Mouse (Mus musculus): ENCODE measurements around the gene Adamts17. TPM values are rescaled to one million over a fixed set of nuclear protein-coding genes. Genes with fewer than 3 reads are reported as not detected.

The Adamts17 gene
- polyA plus RNA-seq, 1 experiment from 2014 or later: 6.4 TPM

DNA sequence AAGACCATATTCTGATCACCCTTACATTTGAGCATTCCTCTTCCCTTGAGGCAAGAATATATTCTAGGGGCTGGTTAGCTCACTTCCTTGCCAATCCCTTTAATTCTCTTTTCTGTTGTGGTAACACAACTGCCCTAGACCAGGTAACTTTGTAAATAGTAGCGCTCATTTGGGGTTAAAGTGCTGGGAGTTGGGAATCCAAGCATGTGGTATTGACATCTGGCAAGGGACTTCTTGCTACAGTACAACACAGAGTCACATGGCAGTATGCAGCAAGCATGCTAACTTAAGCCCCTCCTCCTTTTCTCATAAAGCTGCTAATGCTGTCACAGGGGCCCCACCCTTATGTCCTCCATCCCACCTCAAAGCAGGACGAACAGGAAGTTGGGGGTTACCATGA, 97.4 kb downstream of the Adamts17 start:
- no peak for ATAC-seq (ENCODE audit: low read depth)
- H3K9me3 ChIP-seq: no peaks in the 10 kb centered on the region
- no peak overlapping the region for H3K4me2 ChIP-seq
- WGBS: 73% methylated on average over 2 of the region's 2 CpGs
- H3K9ac ChIP-seq: no peak overlapping the region
- H3K36me3 ChIP-seq: no peaks in the 10 kb centered on the region
- no peaks in the 10 kb centered on the region for H3K27me3 ChIP-seq
- peaks cover 36% of the 10 kb centered on the region for H3K4me1 ChIP-seq (replicated peaks)
- no peak overlapping the region for H3K4me3 ChIP-seq
- H3K27ac ChIP-seq (replicated peaks): peak overlapping the region; percentile 70; the same call in 1 of the 2 replicates

DNA sequence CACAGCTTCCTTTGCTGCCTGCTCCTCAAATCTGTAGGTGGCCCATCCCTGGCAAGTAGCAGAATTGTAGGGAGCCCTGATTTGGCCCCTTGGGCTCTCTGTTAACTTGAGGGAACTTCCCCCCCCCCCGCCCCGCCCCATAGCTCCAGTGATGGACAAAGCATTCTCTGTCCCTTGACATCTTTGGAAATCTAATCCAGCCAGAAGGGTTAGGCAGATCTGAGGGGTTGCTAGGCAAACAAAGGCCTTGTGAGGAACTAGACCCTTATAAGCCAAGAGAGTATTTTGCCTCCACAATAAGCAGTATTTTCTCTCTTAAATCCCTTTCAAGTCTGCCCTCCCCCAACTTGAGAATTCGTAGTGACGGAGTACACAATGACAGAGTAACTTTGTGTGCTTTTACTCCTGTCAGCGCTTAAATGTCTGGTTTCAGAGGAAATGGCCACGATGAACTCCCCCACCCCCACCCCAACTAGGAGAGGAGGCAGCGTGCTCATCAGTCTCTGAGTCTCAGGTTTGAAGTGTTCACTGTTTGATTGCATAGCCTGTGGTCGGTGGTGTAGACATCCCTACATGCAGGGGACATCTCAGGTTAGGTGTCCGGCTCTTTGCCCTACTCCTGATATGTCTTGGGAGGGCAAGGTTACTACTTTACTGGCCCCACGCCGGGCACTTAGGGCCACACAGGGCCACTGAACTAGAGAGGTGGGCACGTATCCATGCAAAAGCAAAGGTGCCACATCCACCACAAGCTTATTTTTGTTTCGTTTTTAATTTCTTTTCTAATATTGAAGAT, 99.7 kb downstream of the Adamts17 start:
- H3K27ac ChIP-seq (replicated peaks): no peak overlapping the region; the same call in 1 of the 2 replicates
- no peaks in the 10 kb centered on the region for H3K36me3 ChIP-seq
- 73% methylated on average over 13 of the region's 13 CpGs for WGBS
- no peak overlapping the region for H3K4me3 ChIP-seq
- no peak overlapping the region for H3K9ac ChIP-seq
- H3K4me1 ChIP-seq (replicated peaks): peaks cover 26% of the 10 kb centered on the region
- ATAC-seq (ENCODE audit: low read depth): no peak
- H3K27me3 ChIP-seq: no peaks in the 10 kb centered on the region
- no peaks in the 10 kb centered on the region for H3K9me3 ChIP-seq
- H3K4me2 ChIP-seq: no peak overlapping the region

DNA sequence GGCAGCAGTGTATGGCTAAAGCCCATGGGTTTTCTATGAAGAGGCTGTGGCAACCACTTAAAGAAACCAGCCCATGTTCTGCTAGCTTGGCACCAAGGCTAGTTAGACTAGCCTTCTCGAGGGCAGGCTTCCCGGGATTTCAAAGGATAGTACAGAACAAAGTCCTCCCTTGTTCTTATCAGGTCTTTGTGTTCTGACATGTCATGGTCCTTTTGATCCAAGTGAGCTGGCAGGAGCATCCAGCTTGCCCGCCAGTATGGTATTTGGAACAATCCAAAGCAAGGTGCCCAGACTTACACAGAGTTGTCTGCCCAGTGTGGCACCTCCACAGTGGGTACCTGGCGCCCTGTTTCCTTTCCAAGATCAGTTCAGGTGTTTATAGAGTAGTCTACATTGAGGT, 101.2 kb downstream of the Adamts17 start:
- WGBS: 74% methylated on average over 4 of the region's 4 CpGs
- H3K9me3 ChIP-seq: no peaks in the 10 kb centered on the region
- H3K4me3 ChIP-seq: no peak overlapping the region
- H3K4me1 ChIP-seq (replicated peaks): peaks cover 11% of the 10 kb centered on the region; the same call in 1 of the 2 replicates
- H3K36me3 ChIP-seq: no peaks in the 10 kb centered on the region
- H3K4me2 ChIP-seq: no peak overlapping the region
- H3K27me3 ChIP-seq: no peaks in the 10 kb centered on the region
- ATAC-seq (ENCODE audit: low read depth): no peak
- H3K9ac ChIP-seq: no peak overlapping the region
- H3K27ac ChIP-seq (replicated peaks): no peak overlapping the region

DNA sequence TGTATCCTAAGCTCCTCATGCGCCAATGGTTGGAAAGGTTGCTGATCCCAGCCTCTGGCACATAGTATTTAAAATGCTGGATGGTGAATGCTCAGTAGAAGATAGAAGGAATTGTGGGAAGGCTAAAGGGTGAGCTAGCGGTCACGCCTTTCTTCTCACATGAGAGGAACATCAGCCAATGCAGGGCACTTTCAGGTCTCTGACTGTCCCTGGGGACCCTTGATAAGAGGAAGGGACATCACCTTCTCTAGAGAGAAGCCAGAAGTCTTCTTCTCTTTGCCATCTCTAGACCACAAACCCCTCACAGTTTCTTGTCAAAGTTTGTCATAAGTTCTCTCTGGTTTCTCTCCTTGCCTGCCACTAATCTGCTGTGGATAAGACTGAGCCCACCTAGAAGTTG, 109.5 kb downstream of the Adamts17 start:
- Histone ChIP-seq H3K9ac (no peak overlapping the region), H3K36me3 (no peaks in the 10 kb centered on the region), H3K9me3 (no peaks in the 10 kb centered on the region), H3K4me3 (no peak overlapping the region), H3K4me1 (replicated peaks) (no peaks in the 10 kb centered on the region), H3K27me3 (no peaks in the 10 kb centered on the region), H3K27ac (replicated peaks) (no peak overlapping the region), H3K4me2 (no peak overlapping the region)
- no peak for ATAC-seq (ENCODE audit: low read depth)
- 95% methylated on average over 3 of the region's 3 CpGs for WGBS

DNA sequence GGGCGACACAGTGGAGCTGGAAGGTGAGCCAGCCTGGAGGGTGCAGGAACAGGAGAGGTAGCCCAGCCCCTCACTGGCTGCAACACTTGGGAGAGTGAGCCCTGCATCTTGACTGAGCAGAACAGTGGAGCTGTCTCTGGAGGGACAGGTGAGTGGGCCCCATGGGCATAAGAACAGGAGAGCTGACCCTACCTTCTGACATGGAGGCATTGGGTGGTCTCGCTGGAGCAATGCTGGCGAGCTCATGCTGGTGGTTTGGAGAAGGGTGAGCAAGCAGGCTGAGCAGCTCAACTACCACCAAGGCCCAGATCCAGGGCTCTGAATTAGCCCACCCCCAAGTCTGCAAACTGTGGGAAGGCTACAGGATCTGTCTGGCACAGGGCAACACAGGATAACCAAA, 113.4 kb downstream of the Adamts17 start:
- ATAC-seq (ENCODE audit: low read depth): no peak

DNA sequence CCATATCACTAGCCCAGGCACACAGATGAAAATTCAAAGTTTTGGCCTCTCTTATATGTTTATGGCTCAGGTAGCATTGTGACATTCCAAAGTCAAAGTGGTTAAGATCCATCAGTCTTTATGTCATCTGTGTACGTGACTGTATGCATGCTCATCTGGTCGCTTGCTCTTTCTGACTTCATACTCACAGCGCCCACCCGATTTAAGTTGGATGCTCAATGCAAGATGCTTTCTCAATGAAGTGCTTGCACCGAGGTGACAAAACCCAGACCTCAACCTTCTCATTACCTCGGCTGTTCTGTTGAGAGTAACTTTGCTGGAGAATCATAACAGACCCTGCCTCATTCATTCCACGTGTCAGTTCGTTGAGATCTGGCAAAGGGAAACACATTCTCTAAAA, 114.5 kb downstream of the Adamts17 start:
- no peak for ATAC-seq (ENCODE audit: low read depth)
- Histone ChIP-seq H3K27me3 (no peaks in the 10 kb centered on the region), H3K4me1 (replicated peaks) (0 out of 2 replicates have a peak, but pooled peaks cover 12% of the 10 kb centered on the region), H3K4me3 (no peak overlapping the region), H3K9ac (no peak overlapping the region), H3K27ac (replicated peaks) (no peak overlapping the region), H3K4me2 (no peak overlapping the region), H3K9me3 (no peaks in the 10 kb centered on the region), H3K36me3 (no peaks in the 10 kb centered on the region)
- 79% methylated on average over 8 of the region's 8 CpGs for WGBS

More for the DNA sequence above, 113.4 kb downstream of the Adamts17 start:
- Histone ChIP-seq H3K4me2 (no peak overlapping the region), H3K4me3 (no peak overlapping the region), H3K36me3 (no peaks in the 10 kb centered on the region), H3K27ac (replicated peaks) (no peak overlapping the region), H3K27me3 (no peaks in the 10 kb centered on the region), H3K4me1 (replicated peaks) (0 out of 2 replicates have a peak, but pooled peaks cover 12% of the 10 kb centered on the region), H3K9me3 (no peaks in the 10 kb centered on the region), H3K9ac (no peak overlapping the region)
- WGBS: 92% methylated on average over 3 of the region's 3 CpGs

DNA sequence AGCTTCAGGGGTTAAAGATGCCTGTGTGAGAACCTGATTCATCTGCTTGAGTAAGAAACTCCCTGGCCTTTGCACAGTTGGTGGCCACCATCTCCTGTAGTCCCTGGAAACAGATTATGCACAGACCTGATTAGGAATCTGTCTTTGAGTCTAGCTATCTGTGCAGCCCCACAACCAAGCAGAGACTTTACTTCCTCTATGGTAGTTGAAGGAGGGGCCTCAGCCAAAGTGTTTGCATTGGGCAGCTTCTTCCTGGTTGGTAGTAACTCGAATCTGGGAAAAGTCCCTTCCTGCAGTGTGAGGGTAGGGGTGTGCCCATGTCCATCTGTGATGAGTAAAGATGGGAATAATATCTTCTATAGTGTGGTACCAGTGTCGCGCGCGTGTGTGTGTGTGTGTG, 115.2 kb downstream of the Adamts17 start:
- Histone ChIP-seq H3K4me1 (replicated peaks) (0 out of 2 replicates have a peak, but pooled peaks cover 12% of the 10 kb centered on the region), H3K4me2 (no peak overlapping the region), H3K27ac (replicated peaks) (no peak overlapping the region), H3K9me3 (no peaks in the 10 kb centered on the region), H3K27me3 (no peaks in the 10 kb centered on the region), H3K36me3 (no peaks in the 10 kb centered on the region), H3K9ac (no peak overlapping the region), H3K4me3 (no peak overlapping the region)
- ATAC-seq (ENCODE audit: low read depth): no peak
- 91% methylated on average over 5 of the region's 5 CpGs for WGBS

DNA sequence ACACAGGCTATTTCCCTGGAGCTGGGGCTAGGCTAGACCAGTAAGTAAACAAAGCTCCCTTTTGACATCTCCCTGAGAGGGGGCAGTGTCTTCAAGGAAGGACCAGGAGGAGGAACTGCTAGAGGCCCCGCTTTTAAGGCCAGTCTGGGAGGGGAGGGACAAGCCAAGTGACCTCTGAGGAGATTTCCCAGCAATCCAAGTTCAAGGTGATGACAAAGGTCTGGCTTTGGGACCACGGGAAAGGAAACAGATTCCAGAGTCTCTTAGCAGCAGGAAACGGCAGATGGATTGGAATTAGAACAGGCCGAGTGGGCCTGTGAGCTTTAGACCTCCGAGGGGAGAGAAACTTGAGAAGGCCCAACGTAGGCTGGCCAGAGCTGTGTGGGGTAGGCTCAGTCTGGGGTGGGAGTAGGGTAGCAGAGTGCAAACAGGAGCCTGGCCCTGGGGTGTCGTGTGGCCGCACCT, 116.0 kb downstream of the Adamts17 start:
- H3K27me3 ChIP-seq: no peaks in the 10 kb centered on the region
- no peaks in the 10 kb centered on the region for H3K36me3 ChIP-seq
- no peak overlapping the region for H3K27ac ChIP-seq (replicated peaks)
- ATAC-seq (ENCODE audit: low read depth): no peak
- no peaks in the 10 kb centered on the region for H3K9me3 ChIP-seq
- no peak overlapping the region for H3K9ac ChIP-seq
- H3K4me2 ChIP-seq: no peak overlapping the region
- no peak overlapping the region for H3K4me3 ChIP-seq
- 52% methylated on average over 8 of the region's 8 CpGs for WGBS
- H3K4me1 ChIP-seq (replicated peaks): 0 out of 2 replicates have a peak, but pooled peaks cover 12% of the 10 kb centered on the region

DNA sequence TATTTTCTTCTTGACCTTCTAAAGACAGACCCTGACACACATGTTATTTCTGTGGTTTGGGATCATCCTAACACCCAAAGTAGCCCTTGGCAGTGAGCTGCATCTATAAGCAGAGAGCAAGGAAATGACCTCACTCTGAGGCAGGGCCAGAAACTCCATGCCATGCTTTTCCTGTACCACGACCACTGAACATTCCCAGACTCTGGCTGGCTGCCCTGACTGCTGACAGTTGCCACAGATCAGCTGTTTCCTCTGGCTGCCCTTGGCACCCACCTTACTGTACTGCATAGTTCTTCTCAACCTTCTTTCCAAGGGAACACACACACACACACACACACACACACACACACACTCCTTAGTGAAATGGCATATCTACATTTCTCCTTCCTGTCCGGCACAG, 116.4 kb downstream of the Adamts17 start:
- no peak for ATAC-seq (ENCODE audit: low read depth)
- H3K9me3 ChIP-seq: no peaks in the 10 kb centered on the region
- no peak overlapping the region for H3K9ac ChIP-seq
- H3K4me1 ChIP-seq (replicated peaks): 0 out of 2 replicates have a peak, but pooled peaks cover 12% of the 10 kb centered on the region
- 64% methylated on average over 2 of the region's 2 CpGs for WGBS
- H3K27me3 ChIP-seq: no peaks in the 10 kb centered on the region
- H3K27ac ChIP-seq (replicated peaks): no peak overlapping the region
- no peak overlapping the region for H3K4me2 ChIP-seq
- no peak overlapping the region for H3K4me3 ChIP-seq
- no peaks in the 10 kb centered on the region for H3K36me3 ChIP-seq

DNA sequence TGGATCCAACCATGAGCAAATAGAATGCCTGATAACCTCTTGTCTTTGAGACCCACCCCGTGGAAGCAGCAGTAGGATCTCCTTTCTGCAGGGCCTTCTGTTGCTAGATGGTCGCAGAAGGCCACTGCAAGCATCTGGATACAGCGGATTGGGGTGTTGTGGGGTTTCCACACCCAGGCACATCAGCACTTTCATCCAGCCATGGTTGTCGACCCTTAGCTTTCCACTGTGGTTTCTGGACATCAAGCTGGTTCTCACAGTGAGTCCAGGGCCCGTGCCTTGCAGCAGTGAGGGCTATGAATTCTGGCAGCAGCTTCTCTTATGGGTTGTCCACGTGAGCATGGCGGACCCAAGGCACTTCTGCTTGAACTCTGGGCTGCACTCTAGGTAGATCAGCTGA, 118.2 kb downstream of the Adamts17 start:
- no peaks in the 10 kb centered on the region for H3K36me3 ChIP-seq
- 88% methylated on average over 7 of the region's 7 CpGs for WGBS
- H3K4me3 ChIP-seq: no peak overlapping the region
- no peaks in the 10 kb centered on the region for H3K9me3 ChIP-seq
- no peaks in the 10 kb centered on the region for H3K27me3 ChIP-seq
- H3K27ac ChIP-seq (replicated peaks): no peak overlapping the region
- H3K4me2 ChIP-seq: no peak overlapping the region
- H3K4me1 ChIP-seq (replicated peaks): 0 out of 2 replicates have a peak, but pooled peaks cover 12% of the 10 kb centered on the region
- ATAC-seq (ENCODE audit: low read depth): no peak
- no peak overlapping the region for H3K9ac ChIP-seq

DNA sequence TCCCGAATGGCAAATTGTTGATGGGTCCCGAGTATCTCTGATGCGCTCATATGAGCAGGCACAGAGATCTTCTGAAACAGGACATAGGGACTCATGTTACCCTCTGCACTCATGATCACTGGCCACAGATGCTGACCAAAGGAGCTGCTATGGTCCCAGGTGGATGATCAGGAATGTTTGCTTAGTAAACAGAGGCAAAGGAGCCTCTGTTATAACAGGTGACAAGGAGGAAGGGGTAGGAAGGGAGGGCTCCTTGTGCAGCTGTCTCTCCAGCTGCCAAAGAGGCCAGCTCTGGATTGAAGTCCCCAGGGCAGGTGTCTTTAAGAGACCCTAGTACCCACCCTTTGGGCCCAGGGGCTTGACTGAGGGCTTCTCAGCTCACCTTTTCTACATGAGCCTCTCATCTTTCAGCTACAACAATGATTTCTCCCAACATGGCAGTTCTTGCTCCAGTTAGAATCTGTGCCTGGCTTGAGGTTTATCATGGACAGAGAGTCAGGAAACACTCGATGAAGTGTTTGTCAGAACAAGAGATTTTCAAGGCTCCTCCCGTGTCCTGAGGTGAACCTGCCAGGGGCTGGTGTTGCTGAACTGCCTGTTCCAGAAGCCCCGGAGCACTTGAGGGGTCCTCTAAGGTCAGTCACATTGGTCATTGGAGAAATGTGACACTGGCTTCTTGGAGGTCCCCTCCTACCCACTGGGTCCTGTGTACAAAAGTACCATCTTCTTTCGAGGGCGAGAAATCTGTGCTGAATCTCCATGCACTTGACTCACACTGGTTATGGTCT, 120.9 kb downstream of the Adamts17 start:
- H3K9me3 ChIP-seq: no peaks in the 10 kb centered on the region
- H3K4me2 ChIP-seq: no peak overlapping the region
- H3K4me3 ChIP-seq: no peak overlapping the region
- H3K36me3 ChIP-seq: no peaks in the 10 kb centered on the region
- ATAC-seq (ENCODE audit: low read depth): no peak
- H3K4me1 ChIP-seq (replicated peaks): peaks cover 23% of the 10 kb centered on the region; the same call in 1 of the 2 replicates
- no peak overlapping the region for H3K9ac ChIP-seq
- no peaks in the 10 kb centered on the region for H3K27me3 ChIP-seq
- H3K27ac ChIP-seq (replicated peaks): no peak overlapping the region
- WGBS: 88% methylated on average over 8 of the region's 8 CpGs

DNA sequence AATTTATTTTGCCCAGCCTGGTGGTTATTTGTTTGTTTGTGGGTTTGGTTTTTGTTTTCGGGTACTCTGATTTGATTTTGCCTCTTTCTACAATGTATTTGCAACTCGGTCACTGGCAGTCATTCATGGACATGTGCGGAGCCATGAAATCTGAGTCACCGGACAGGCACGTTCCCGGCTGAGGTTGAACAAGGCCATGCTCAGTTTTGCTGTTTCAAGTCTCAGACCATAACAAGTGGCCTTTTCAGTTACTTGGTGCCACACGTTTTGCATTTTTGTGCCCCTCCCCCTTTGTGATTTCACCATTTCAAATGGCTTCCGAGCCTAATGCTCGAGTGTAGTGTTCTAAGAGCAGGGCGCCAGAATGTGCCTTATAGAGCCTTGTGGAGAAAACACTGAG, 123.2 kb downstream of the Adamts17 start:
- H3K27ac ChIP-seq (replicated peaks): no peak overlapping the region
- peaks cover 40% of the 10 kb centered on the region for H3K4me1 ChIP-seq (replicated peaks)
- WGBS: 67% methylated on average over 10 of the region's 10 CpGs
- no peak for ATAC-seq (ENCODE audit: low read depth)
- no peak overlapping the region for H3K4me3 ChIP-seq
- no peak overlapping the region for H3K9ac ChIP-seq
- no peaks in the 10 kb centered on the region for H3K27me3 ChIP-seq
- no peaks in the 10 kb centered on the region for H3K9me3 ChIP-seq
- H3K4me2 ChIP-seq: no peak overlapping the region
- H3K36me3 ChIP-seq: no peaks in the 10 kb centered on the region

Data from neural tube, embryonic 13.5 days (tissue).